28 mouse cellular contexts compared by ENCODE assay signal in genomic region chr17:12437771-12438170, GRCm38 (mm10). TPM values are rescaled to one million over a fixed set of nuclear protein-coding genes. Genes with fewer than 3 reads are reported as not detected.
DNase-seq lines count a peak whose midpoint lies in the region; ATAC-seq lines count a peak whose summit lies in the region.
"Had no signal": no experiment of that assay in that cellular context is flagged by ENCODE, and none has a peak within 500 bp of the region (broad histone marks: within the 10 kb centered on the region; RNA-seq: fewer than 3 reads in every experiment).

No protein-coding gene starts in this region.

- intact Hi-C loops in gastrocnemius, postnatal 36 days (cut with DNase I), result no loop called here

- H3K4me1 ChIP-seq in intestine, embryonic 16.5 days (ENCODE audit: control insufficient read depth, insufficient read depth, low read length), result no peaks in the 10 kb centered on the region
- H3K4me1 ChIP-seq: embryonic facial prominence, embryonic 13.5 days; embryonic facial prominence, embryonic 15.5 days; forebrain, embryonic 10.5 days; forebrain, embryonic 12.5 days had no signal

- WGBS in intestine, embryonic 16.5 days, result 78% methylated on average over 10 of the region's 10 CpGs

- ATAC-seq in intestine, embryonic 16.5 days, result no peak
- ATAC-seq: CD4-positive, CD25-positive, alpha-beta regulatory T cell, adult 4 months; forebrain, embryonic 14.5 days; forebrain, embryonic 16.5 days had no signal

- H3K27ac ChIP-seq in intestine, embryonic 16.5 days (ENCODE audit: low read length), result no peak overlapping the region
- H3K27ac ChIP-seq: embryonic facial prominence, embryonic 13.5 days; embryonic facial prominence, embryonic 15.5 days; forebrain, embryonic 10.5 days; forebrain, embryonic 12.5 days had no signal

- DNase-seq in gastrocnemius, adult 18-20 months (ENCODE audit: low spot score), result peak; percentile 63
- DNase-seq in gastrocnemius, postnatal 36 days, result no peak
- DNase-seq in gastrocnemius, postnatal 25 days, result peak; percentile 25
- no peak for DNase-seq in gastrocnemius, postnatal 10 days
- peak; percentile 55 for DNase-seq in skeletal muscle tissue, adult 2 months (ENCODE audit: low read depth, low spot score)
- DNase-seq: adrenal gland, adult 2 months; adrenal gland, postnatal 10 days; adrenal gland, postnatal 25 days; B cell, adult 2 months; cerebellum, adult 11 months; cerebellum, adult 18-20 months; cerebellum, adult 8-10 months; cerebellum, adult 9-11 months; cerebellum, postnatal 14 days; cerebellum, postnatal 36 days; embryo, embryonic 11 days had no signal

- H3K9me3 ChIP-seq in intestine, embryonic 16.5 days (ENCODE audit: control insufficient read depth, low read length), result no peaks in the 10 kb centered on the region
- H3K9me3 ChIP-seq: embryonic facial prominence, embryonic 15.5 days; forebrain, embryonic 12.5 days; G1E had no signal

- H3K27me3 ChIP-seq in intestine, embryonic 16.5 days (replicated peaks; ENCODE audit: control insufficient read depth, insufficient read depth, low read length), result no peaks in the 10 kb centered on the region
- H3K27me3 ChIP-seq: embryonic facial prominence, embryonic 13.5 days; embryonic facial prominence, embryonic 15.5 days; forebrain, embryonic 12.5 days had no signal

- H3K4me3 ChIP-seq in intestine, embryonic 16.5 days (ENCODE audit: low read length), result no peak overlapping the region
- H3K4me3 ChIP-seq: embryonic facial prominence, embryonic 13.5 days; embryonic facial prominence, embryonic 15.5 days; erythroblast, embryonic 14.5 days; forebrain, embryonic 10.5 days; forebrain, embryonic 12.5 days had no signal

- no peak overlapping the region for H3K4me2 ChIP-seq in intestine, embryonic 16.5 days (ENCODE audit: low read depth, low read length)
- H3K4me2 ChIP-seq: embryonic facial prominence, embryonic 13.5 days; embryonic facial prominence, embryonic 15.5 days; forebrain, embryonic 12.5 days had no signal

- no peaks in the 10 kb centered on the region for H3K36me3 ChIP-seq in intestine, embryonic 16.5 days (ENCODE audit: control insufficient read depth, insufficient read depth, low read length)
- H3K36me3 ChIP-seq: embryonic facial prominence, embryonic 13.5 days; embryonic facial prominence, embryonic 15.5 days; forebrain, embryonic 10.5 days; forebrain, embryonic 12.5 days; G1E had no signal

- H3K9ac ChIP-seq in intestine, embryonic 16.5 days (ENCODE audit: low read depth, low read length), result no peak overlapping the region
- H3K9ac ChIP-seq: embryonic facial prominence, embryonic 13.5 days; embryonic facial prominence, embryonic 15.5 days; forebrain, embryonic 12.5 days had no signal

RNA-seq across cellular contexts. Expression of gene Plg, which starts 59.4 kb away (rescaled TPM):
- total RNA-seq in gastrocnemius, adult 18-20 months (2021), result under 1 TPM in 1 of 2 experiments, not detected in 1; 0.52 TPM
- total RNA-seq in gastrocnemius, postnatal 36 days (2021), result under 1 TPM in 1 of 2 experiments, not detected in 1; 0.15 TPM
- total RNA-seq in gastrocnemius, postnatal 25 days (2021), result not detected
- total RNA-seq in gastrocnemius, postnatal 10 days (2021), result 1 to 10 TPM in 1 of 2 experiments, under 1 TPM in 1; 0.12 to 1.1 TPM
- 2.3 and 6.5 TPM in 2 replicates for polyA plus RNA-seq in intestine, embryonic 16.5 days (2015; fragmentation: Nextera tagmentation; extraction: Ambion mirVana)
- total RNA-seq: adrenal gland, postnatal 25 days; CH12.LX; common myeloid progenitor, adult 5-6 weeks; G1E had no signal
- polyA plus RNA-seq: CD4-positive, CD25-positive, alpha-beta regulatory T cell, adult 4 months; embryonic facial prominence, embryonic 13.5 days; embryonic facial prominence, embryonic 15.5 days; forebrain, embryonic 10.5 days; forebrain, embryonic 14.5 days; G1E had no signal

Comparison
In these comparisons a context has a peak if more than half of its experiments do, and no peak if none do; other contexts are left out.
1. DNase-seq: peak in gastrocnemius, adult 18-20 months (single experiment), gastrocnemius, postnatal 25 days (single experiment) and skeletal muscle tissue, adult 2 months (single experiment); none in gastrocnemius, postnatal 36 days (0 of 2) and gastrocnemius, postnatal 10 days (single experiment).